Mouse (Mus musculus): ENCODE measurements around the gene Mcts1. TPM values are rescaled to one million over a fixed set of nuclear protein-coding genes. Genes with fewer than 3 reads are reported as not detected.

The Mcts1 gene
- polyA plus RNA-seq, 1 experiment: 16.1 TPM

DNA sequence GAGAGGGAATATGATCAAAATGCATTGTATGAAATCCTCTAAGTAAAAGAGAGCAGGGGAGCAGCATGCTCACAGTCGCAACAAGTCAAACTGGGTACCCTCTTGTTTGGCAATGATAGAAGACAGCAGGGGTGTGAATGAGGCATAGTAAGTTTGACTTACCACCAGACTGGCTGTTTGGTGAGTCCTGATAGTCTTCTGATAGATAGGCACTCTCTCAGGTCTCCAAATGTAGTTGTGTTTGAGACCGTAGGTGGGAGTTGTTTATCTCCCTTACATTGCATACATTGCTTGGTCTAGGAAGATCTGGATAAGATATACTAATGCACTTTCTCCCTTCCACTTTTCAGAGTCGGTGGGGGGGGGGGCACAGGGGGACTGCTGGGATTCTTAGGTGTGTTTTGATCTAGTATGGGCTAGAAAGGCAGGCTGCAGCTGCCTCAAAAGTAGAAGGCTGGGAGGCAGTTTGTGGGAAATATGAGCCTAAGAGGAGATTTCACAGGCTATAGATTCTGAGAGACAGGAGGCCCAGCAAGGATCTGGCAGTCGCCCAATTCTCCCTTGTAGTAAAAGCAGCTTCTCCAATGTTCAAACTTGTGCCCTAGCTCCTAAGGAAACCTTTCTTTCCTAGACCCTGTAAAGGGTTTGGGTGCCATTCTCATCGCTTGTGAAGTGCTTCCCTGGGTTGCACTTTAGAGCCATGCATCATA lies 7.0 kb upstream of the Mcts1 start:
- TF ChIP-seq MYOD1 (IDR thresholded peaks at IDR 0.05; ENCODE audit: control insufficient read depth, insufficient read length, low read depth) (no peak), USF1 (IDR thresholded peaks at IDR 0.05; ENCODE audit: low read depth) (no peak), MYOG (IDR thresholded peaks at IDR 0.05; ENCODE audit: control insufficient read depth, extremely low read depth, insufficient read length) (no peak), MAX (IDR thresholded peaks at IDR 0.05) (no peak), CEBPB (IDR thresholded peaks at IDR 0.05; ENCODE audit: low read depth) (no peak)
- Histone ChIP-seq H3ac (ENCODE audit: control insufficient read depth, insufficient read length, low read depth) (no peak overlapping the region), H3K27me3 (ENCODE audit: control insufficient read depth, insufficient read depth, insufficient read length) (no peaks in the 10 kb centered on the region), H3K36me3 (ENCODE audit: control insufficient read depth, insufficient read depth) (no peaks in the 10 kb centered on the region), H3K79me2 (ENCODE audit: control insufficient read depth, insufficient read depth) (no peaks in the 10 kb centered on the region), H3K79me3 (ENCODE audit: low read depth) (no peaks in the 10 kb centered on the region), H3K4me3 (ENCODE audit: insufficient read depth, poor library complexity, severe bottlenecking) (no peak overlapping the region)

DNA sequence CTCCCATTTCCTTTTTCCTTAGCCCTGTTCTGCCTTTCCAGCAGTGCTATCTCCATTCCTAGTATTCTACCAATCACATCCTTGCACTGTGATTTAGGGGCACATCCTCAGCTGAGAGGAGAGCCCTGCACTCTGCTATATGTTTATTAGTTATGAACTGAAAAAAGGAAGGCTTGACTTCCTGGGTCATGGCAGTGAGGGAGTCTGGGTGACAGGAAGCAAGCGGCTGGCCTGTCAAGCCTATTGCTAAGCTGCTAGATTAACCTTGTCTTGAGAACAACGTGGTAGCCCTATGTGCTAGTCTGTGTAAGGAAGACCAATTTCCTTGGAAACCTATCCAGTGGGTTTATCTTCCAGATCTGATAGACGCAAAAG lies 604 bp downstream of the Mcts1 start:
- Histone ChIP-seq H3K36me3 (ENCODE audit: control insufficient read depth, insufficient read depth) (no peaks in the 10 kb centered on the region), H3ac (ENCODE audit: control insufficient read depth, insufficient read length, low read depth) (peak overlapping the region; percentile 25), H3K79me3 (ENCODE audit: low read depth) (peaks cover 6% of the 10 kb centered on the region), H3K4me3 (ENCODE audit: insufficient read depth, poor library complexity, severe bottlenecking) (peak overlapping the region; percentile 35), H3K27me3 (ENCODE audit: control insufficient read depth, insufficient read depth, insufficient read length) (no peaks in the 10 kb centered on the region), H3K79me2 (ENCODE audit: control insufficient read depth, insufficient read depth) (peaks cover 21% of the 10 kb centered on the region)
- TF ChIP-seq USF1 (IDR thresholded peaks at IDR 0.05; ENCODE audit: low read depth) (no peak), MAX (IDR thresholded peaks at IDR 0.05) (no peak), MYOD1 (IDR thresholded peaks at IDR 0.05; ENCODE audit: control insufficient read depth, insufficient read length, low read depth) (no peak), FOSL1 (IDR thresholded peaks at IDR 0.05; ENCODE audit: insufficient read depth, low read length, poor library complexity, severe bottlenecking) (no peak), CEBPB (IDR thresholded peaks at IDR 0.05; ENCODE audit: low read depth) (no peak), MYOG (IDR thresholded peaks at IDR 0.05; ENCODE audit: control insufficient read depth, extremely low read depth, insufficient read length) (no peak), CTCF (IDR thresholded peaks at IDR 0.05; ENCODE audit: control insufficient read depth, insufficient read depth, insufficient read length) (no peak)

DNA sequence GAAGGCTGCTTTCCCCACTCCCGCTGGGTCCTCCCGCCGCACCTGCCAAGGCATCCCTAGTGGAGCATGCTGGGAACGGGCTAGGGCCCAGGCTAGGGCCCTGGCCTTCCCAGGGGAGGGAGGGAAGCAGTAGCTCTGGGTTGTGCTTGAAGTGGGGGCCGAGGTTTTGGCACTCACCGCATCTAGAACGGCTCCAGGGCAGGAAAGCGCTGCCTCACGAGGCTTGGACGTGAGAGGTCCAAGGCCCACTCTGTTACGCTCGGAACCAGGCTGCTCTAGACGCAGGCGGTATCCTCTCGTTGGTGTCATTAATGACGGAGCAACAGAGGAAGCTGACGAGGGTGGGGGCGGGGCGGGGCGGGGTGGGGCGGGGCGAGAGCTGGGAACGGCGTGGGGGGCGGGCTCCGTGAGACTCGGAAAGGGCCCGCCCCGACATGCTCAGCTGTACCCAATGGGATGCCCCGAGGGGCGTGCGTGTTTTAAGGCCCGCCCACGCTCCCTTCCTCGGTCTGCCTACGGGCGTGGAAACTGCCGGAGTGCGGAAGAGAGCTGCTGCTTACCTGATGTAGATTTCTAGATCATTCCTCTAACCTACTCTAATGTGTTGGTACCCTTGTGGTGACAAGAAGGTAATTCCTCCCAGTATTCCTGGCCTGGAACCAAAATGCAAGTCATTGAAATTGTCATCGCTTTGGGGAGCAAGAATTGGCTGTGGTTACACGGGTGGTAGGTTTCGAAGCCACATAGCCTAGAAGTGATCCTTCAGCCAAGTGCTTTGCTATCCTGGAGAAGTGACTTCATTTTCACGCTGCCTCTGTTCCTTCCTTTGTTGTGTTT lies 34.6 kb downstream of the Mcts1 start, which contains the start of gene C1galt1c1:
Gene C1galt1c1, minus strand, starts transcription at position 287 of the 837 bp plus-strand sequence.
- peak within 1 kb of the TSS; percentile 30 for H3K4me3 ChIP-seq (ENCODE audit: insufficient read depth, poor library complexity, severe bottlenecking)
- H3K79me2 ChIP-seq (ENCODE audit: control insufficient read depth, insufficient read depth): peaks cover 13% of the 10 kb centered on the region
- H3K27me3 ChIP-seq (ENCODE audit: control insufficient read depth, insufficient read depth, insufficient read length): no peaks in the 10 kb centered on the region
- H3ac ChIP-seq (ENCODE audit: control insufficient read depth, insufficient read length, low read depth): peak within 1 kb of the TSS; percentile 89
- no peak for TF ChIP-seq CEBPB (IDR thresholded peaks at IDR 0.05; ENCODE audit: low read depth)
- TF ChIP-seq MAX (IDR thresholded peaks at IDR 0.05): peak; percentile 17
- no peak for TF ChIP-seq USF1 (IDR thresholded peaks at IDR 0.05; ENCODE audit: low read depth)
- no peak for TF ChIP-seq FOSL1 (IDR thresholded peaks at IDR 0.05; ENCODE audit: insufficient read depth, low read length, poor library complexity, severe bottlenecking)
- H3K79me3 ChIP-seq (ENCODE audit: low read depth): peaks cover 8% of the 10 kb centered on the region
- no peaks in the 10 kb centered on the region for H3K36me3 ChIP-seq (ENCODE audit: control insufficient read depth, insufficient read depth)

DNA sequence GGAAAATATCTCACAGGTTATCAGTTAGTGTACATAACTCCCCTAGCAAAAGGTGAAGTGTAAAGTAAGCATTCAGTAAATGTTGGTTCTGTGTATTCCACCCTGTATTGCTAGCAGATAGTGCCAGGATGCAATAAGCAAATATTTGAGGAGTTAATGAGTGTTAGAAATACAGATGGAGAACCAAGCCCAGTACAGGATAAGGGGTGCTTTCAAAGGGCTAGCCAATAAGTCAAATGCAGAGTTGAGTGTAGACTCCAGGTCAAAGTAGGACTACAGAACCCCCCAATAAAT lies 35.2 kb downstream of the Mcts1 start:
- peaks cover 13% of the 10 kb centered on the region for H3K79me2 ChIP-seq (ENCODE audit: control insufficient read depth, insufficient read depth)
- TF ChIP-seq FOSL1 (IDR thresholded peaks at IDR 0.05; ENCODE audit: insufficient read depth, low read length, poor library complexity, severe bottlenecking): no peak
- no peak for TF ChIP-seq USF1 (IDR thresholded peaks at IDR 0.05; ENCODE audit: low read depth)
- no peak for TF ChIP-seq MYOD1 (IDR thresholded peaks at IDR 0.05; ENCODE audit: control insufficient read depth, insufficient read length, low read depth)
- TF ChIP-seq CEBPB (IDR thresholded peaks at IDR 0.05; ENCODE audit: low read depth): no peak
- no peak for TF ChIP-seq CTCF (IDR thresholded peaks at IDR 0.05; ENCODE audit: control insufficient read depth, insufficient read depth, insufficient read length)
- no peak for TF ChIP-seq MAX (IDR thresholded peaks at IDR 0.05)
- TF ChIP-seq MYOG (IDR thresholded peaks at IDR 0.05; ENCODE audit: control insufficient read depth, extremely low read depth, insufficient read length): no peak

DNA sequence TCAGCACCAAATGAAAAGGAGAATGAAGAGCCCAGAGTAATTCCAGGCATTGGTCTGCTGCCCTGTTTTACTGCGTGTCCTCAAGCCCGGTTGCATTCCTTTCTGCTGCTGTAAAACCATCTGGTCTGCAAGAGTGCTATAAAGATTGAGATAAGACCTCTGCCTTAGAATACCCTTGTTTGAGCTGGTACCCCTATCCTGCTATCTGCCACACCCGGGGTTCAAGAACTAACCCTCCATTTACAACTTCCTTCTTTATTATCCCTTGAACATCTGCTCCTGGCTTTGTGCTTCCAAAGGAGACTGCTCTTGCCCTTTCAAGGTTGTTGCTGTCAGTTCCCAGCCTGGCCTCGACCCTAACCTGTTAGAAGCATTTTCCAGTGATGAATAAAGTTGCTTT lies 41.1 kb downstream of the Mcts1 start:
- no peaks in the 10 kb centered on the region for H3K79me3 ChIP-seq (ENCODE audit: low read depth)
- no peaks in the 10 kb centered on the region for H3K79me2 ChIP-seq (ENCODE audit: control insufficient read depth, insufficient read depth)
- no peak for TF ChIP-seq FOSL1 (IDR thresholded peaks at IDR 0.05; ENCODE audit: insufficient read depth, low read length, poor library complexity, severe bottlenecking)
- TF ChIP-seq MYOD1 (IDR thresholded peaks at IDR 0.05; ENCODE audit: control insufficient read depth, insufficient read length, low read depth): no peak
- no peak for TF ChIP-seq MYOG (IDR thresholded peaks at IDR 0.05; ENCODE audit: control insufficient read depth, extremely low read depth, insufficient read length)
- TF ChIP-seq CEBPB (IDR thresholded peaks at IDR 0.05; ENCODE audit: low read depth): no peak
- TF ChIP-seq USF1 (IDR thresholded peaks at IDR 0.05; ENCODE audit: low read depth): no peak
- TF ChIP-seq MAX (IDR thresholded peaks at IDR 0.05): no peak
- no peak for TF ChIP-seq CTCF (IDR thresholded peaks at IDR 0.05; ENCODE audit: control insufficient read depth, insufficient read depth, insufficient read length)
- no peak overlapping the region for H3ac ChIP-seq (ENCODE audit: control insufficient read depth, insufficient read length, low read depth)
- H3K4me3 ChIP-seq (ENCODE audit: insufficient read depth, poor library complexity, severe bottlenecking): no peak overlapping the region
- no peaks in the 10 kb centered on the region for H3K27me3 ChIP-seq (ENCODE audit: control insufficient read depth, insufficient read depth, insufficient read length)
- no peaks in the 10 kb centered on the region for H3K36me3 ChIP-seq (ENCODE audit: control insufficient read depth, insufficient read depth)

More for the DNA sequence above, 35.2 kb downstream of the Mcts1 start:
- H3ac ChIP-seq (ENCODE audit: control insufficient read depth, insufficient read length, low read depth): no peak overlapping the region
- H3K27me3 ChIP-seq (ENCODE audit: control insufficient read depth, insufficient read depth, insufficient read length): no peaks in the 10 kb centered on the region
- H3K36me3 ChIP-seq (ENCODE audit: control insufficient read depth, insufficient read depth): no peaks in the 10 kb centered on the region
- H3K79me3 ChIP-seq (ENCODE audit: low read depth): peaks cover 8% of the 10 kb centered on the region
- no peak overlapping the region for H3K4me3 ChIP-seq (ENCODE audit: insufficient read depth, poor library complexity, severe bottlenecking)

Measured in C2C12 (cell line).